20 mouse cellular contexts compared by ENCODE assay signal in the genomic region with DNA sequence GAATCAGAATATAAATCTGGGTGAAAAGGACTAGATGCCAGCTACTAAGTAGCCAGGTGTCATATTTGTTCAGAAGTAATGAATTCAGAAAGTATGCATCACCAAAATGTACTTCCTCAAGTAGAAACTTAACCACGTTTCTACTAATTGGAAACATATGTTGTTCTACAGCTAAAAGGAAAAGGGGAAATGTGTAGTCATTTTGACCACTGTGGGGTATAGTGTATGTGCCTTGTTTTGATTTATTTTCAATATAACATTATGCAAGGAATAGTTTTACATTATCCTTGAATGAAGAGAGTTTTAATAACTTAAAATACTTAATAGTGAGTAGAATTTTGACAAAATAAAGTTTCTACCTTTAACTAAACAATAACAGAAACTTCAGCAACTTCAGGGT.
"Had no signal": no experiment of that assay in that cellular context is flagged by ENCODE, and none has a peak within 500 bp of the region (broad histone marks: within the 10 kb centered on the region; RNA-seq: fewer than 3 reads in every experiment).

No protein-coding gene starts in this region.

- H3K9ac ChIP-seq: liver, embryonic 13.5 days; midbrain, embryonic 12.5 days; midbrain, embryonic 15.5 days; neural tube, embryonic 12.5 days; neural tube, embryonic 15.5 days had no signal

- ATAC-seq: midbrain, embryonic 15.5 days had no signal

- DNase-seq: kidney, postnatal 25 days; layer of hippocampus, postnatal 36 days; liver, embryonic 13.5 days; lung, adult 2 months; lung, postnatal 14 days; lung, postnatal 4 days; right cerebral cortex, adult 18-20 months; right cerebral cortex, postnatal 14 days; right cerebral cortex, postnatal 4 days; thymus, adult 2 months; thymus, postnatal 14 days; thymus, postnatal 4 days had no signal

- H3K9me3 ChIP-seq: liver, embryonic 13.5 days; midbrain, embryonic 12.5 days; midbrain, embryonic 15.5 days; neural tube, embryonic 12.5 days; neural tube, embryonic 15.5 days had no signal

- H3K4me3 ChIP-seq: layer of hippocampus, adult 2 months; left cerebral cortex, adult 2 months; liver, embryonic 13.5 days; midbrain, embryonic 12.5 days; midbrain, embryonic 15.5 days; neural tube, embryonic 12.5 days; neural tube, embryonic 15.5 days had no signal

- H3K4me1 ChIP-seq: liver, embryonic 13.5 days; midbrain, embryonic 12.5 days; midbrain, embryonic 15.5 days; neural tube, embryonic 12.5 days; neural tube, embryonic 15.5 days had no signal

- H3K4me2 ChIP-seq: liver, embryonic 13.5 days; midbrain, embryonic 12.5 days; midbrain, embryonic 15.5 days; neural tube, embryonic 12.5 days; neural tube, embryonic 15.5 days had no signal

- H3K27me3 ChIP-seq: liver, embryonic 13.5 days; midbrain, embryonic 12.5 days; midbrain, embryonic 15.5 days; neural tube, embryonic 12.5 days; neural tube, embryonic 15.5 days had no signal

- H3K36me3 ChIP-seq: liver, embryonic 13.5 days; midbrain, embryonic 12.5 days; midbrain, embryonic 15.5 days; neural tube, embryonic 12.5 days; neural tube, embryonic 15.5 days had no signal

- H3K27ac ChIP-seq: kidney, postnatal 0 days; layer of hippocampus, adult 2 months; left cerebral cortex, adult 2 months; liver, embryonic 13.5 days; midbrain, embryonic 12.5 days; midbrain, embryonic 15.5 days; neural tube, embryonic 12.5 days; neural tube, embryonic 15.5 days; stomach, postnatal 0 days had no signal
